Mouse (Mus musculus) liver, embryonic 11.5 days (tissue): ENCODE results near the gene Ncapd2. TPM values are rescaled to one million over a fixed set of nuclear protein-coding genes. Genes with fewer than 3 reads are reported as not detected.

Experiments
- ATAC-seq: fragments of 200-750 bp; cut with Nextera tagmentation; replicated peaks from 2 replicates; pipeline ENCODE4 v1.8.0; 2017; ENCODE audit warnings: moderate number of reproducible peaks, mild to moderate bottlenecking, moderate TSS enrichment, moderate library complexity; ENCODE audit not compliant: low FRiP score
- DNase-seq: peaks from one replicate; pipeline ENCODE4 v3.0.0-alpha.2; 2017; ENCODE audit warnings: low spot score
- H3K27ac ChIP-seq: fragments of 300-500 bp; sonication (generic); 2 replicates; pipeline ENCODE4 v1.5.1; 2014; ENCODE audit warnings: mild to moderate bottlenecking, low read depth, low read length, control low read depth
- H3K27me3 ChIP-seq: fragments of 300-500 bp; sonication (generic); replicated peaks from 2 replicates; pipeline ENCODE4 v1.6.1; 2014; ENCODE audit warnings: low read length, mixed read lengths; ENCODE audit not compliant: control insufficient read depth, insufficient read depth
- H3K36me3 ChIP-seq: fragments of 300-500 bp; sonication (generic); 2 replicates; pipeline ENCODE4 v1.6.1; 2014; ENCODE audit warnings: mild to moderate bottlenecking, low read length, moderate library complexity, mixed read lengths; ENCODE audit not compliant: control insufficient read depth, insufficient read depth
- H3K4me1 ChIP-seq: fragments of 300-500 bp; sonication (generic); replicated peaks from 2 replicates; pipeline ENCODE4 v1.6.1; 2014; ENCODE audit warnings: low read length, mixed read lengths; ENCODE audit not compliant: control insufficient read depth, insufficient read depth
- H3K4me2 ChIP-seq: fragments of 300-500 bp; sonication (generic); 2 replicates; pipeline ENCODE4 v1.6.1; 2014; ENCODE audit warnings: mild to moderate bottlenecking, control low read depth, moderate library complexity
- H3K4me3 ChIP-seq: fragments of 300-500 bp; sonication (generic); 2 replicates; pipeline ENCODE4 v1.5.1; 2014; ENCODE audit warnings: low read depth, low read length, control low read depth
- H3K9ac ChIP-seq: fragments of 300-500 bp; sonication (generic); 2 replicates; pipeline ENCODE4 v1.6.1; 2014; ENCODE audit warnings: low read depth, low read length, control low read depth
- H3K9me3 ChIP-seq: fragments of 300-500 bp; sonication (generic); 2 replicates; pipeline ENCODE4 v1.6.1; 2016; ENCODE audit warnings: low read length, inconsistent platforms, mixed read lengths; ENCODE audit not compliant: control insufficient read depth
- WGBS: fragments of 180-500 bp; shearing (Covaris S2); extraction: QIAGEN DNeasy Blood & Tissue Kit; methylation state at CpG from one replicate; pipeline ENCODE4 v1.1.7; 2014; 5-methylcytosine and 5-hydroxymethylcytosine counted together
- polyA plus RNA-seq: library from polyadenylated mRNA; unstranded; fragments of >200 nt; fragmentation: Nextera tagmentation; extraction: Ambion mirVana; gene quantifications from 2 replicates; pipeline ENCODE4 v1.2.1, GENCODE M21; 2014

Gene Ncapd2
- polyA plus RNA-seq, 1 experiment from 2014 or later, result 158 TPM

DNA sequence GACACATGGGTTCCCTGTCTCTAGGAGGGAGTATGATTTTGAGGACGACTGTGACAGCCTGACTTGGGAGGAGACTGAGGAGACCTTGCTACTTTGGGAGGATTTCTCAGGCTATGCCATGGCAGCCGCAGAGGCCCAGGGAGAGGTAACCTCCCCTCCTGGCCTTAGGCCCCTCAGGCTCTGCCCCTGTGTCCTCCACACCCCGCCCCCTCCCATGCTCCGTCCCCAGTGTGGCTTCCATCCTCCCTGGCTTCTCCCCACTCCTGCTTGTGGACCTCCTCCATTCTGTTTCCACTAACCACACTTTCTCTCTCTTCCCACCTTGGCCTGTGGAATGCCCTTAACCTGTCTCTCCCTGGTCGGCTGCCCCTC, 38.5 kb downstream of the Ncapd2 start:
- H3K27ac ChIP-seq, result peak overlapping the region; percentile 11

DNA sequence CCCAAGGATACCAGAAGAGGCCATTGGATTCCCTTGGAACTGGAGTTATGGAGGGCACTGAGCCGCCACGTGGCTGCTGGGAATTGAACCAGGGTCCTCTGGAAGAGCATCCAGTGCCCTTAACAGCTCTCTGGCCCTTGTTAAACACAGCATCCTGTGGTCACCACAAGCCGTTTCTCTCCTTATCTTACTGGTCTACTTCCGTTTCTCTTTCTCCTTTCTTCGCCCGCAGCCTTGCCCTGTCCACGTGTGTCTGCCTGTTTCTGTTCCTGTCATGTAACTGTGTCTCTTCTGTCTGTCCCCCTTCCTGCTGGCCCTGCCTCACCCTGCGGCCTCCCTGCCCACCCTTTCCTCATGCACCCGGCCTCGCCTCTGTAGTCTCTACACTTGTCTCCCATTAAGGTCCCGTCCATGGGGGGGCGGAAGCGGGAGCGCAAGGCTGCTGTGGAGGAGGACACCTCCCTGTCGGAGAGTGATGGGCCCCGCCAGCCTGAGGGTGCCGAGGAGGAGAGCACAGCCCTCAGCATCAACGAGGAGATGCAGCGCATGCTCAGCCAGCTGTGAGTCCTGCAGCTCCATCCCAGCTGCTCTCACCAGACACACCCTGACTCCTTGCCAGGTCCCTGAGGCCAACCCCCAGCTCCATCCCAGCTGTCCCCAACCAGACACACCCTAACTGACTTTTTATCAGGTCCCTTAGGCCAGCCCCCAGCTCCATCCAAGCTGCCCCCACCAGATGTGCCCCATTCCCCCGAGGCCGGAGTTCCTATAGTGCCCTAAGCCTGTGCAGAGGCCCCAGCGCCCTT, 39.1 kb downstream of the Ncapd2 start:
- peak; percentile 48 for ATAC-seq
- Histone ChIP-seq H3K9ac (peak overlapping the region; percentile 15; the same call in 1 of the 2 replicates), H3K27ac (peak overlapping the region; percentile 20; the same call in 1 of the 2 replicates)

More for the DNA sequence above, 38.5 kb downstream of the Ncapd2 start:
- no peak overlapping the region for H3K4me2 ChIP-seq
- no peaks in the 10 kb centered on the region for H3K9me3 ChIP-seq
- ATAC-seq, result no peak; the same call in 1 of the 2 replicates
- H3K4me1 ChIP-seq, result peaks cover 35% of the 10 kb centered on the region
- H3K9ac ChIP-seq, result peak overlapping the region; percentile 51; the same call in 1 of the 2 replicates
- 56% methylated on average over 5 of the region's 5 CpGs for WGBS
- H3K36me3 ChIP-seq, result peaks cover 13% of the 10 kb centered on the region
- H3K4me3 ChIP-seq, result no peak overlapping the region
- no peaks in the 10 kb centered on the region for H3K27me3 ChIP-seq
- no peak for DNase-seq

DNA sequence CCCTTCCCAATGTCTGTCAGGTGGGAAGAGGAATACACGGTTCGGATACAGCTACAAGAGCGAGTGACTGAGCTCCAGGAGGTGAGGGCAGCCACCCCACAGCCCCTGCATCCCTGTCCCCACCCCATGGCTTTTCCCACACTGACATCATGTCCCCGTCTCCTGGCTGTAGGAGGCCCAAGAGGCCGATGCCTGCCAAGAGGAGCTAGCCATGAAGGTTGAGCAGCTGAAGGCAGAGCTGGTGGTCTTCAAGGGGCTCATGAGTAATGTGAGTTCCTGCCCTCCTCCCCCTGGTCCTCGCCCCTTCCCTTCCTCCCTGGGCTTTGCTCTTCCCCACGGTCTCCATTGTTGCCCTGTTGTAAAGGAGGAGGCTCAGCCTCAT, 41.9 kb downstream of the Ncapd2 start:
- 87% methylated on average over 7 of the region's 7 CpGs for WGBS
- peaks cover 8% of the 10 kb centered on the region for H3K36me3 ChIP-seq
- H3K27ac ChIP-seq, result no peak overlapping the region
- H3K9ac ChIP-seq, result no peak overlapping the region
- peaks cover 52% of the 10 kb centered on the region for H3K4me1 ChIP-seq
- no peak for ATAC-seq
- no peak for DNase-seq
- H3K27me3 ChIP-seq, result no peaks in the 10 kb centered on the region
- no peak overlapping the region for H3K4me3 ChIP-seq
- H3K4me2 ChIP-seq, result no peak overlapping the region
- no peaks in the 10 kb centered on the region for H3K9me3 ChIP-seq

More for the DNA sequence above, 39.1 kb downstream of the Ncapd2 start:
- Histone ChIP-seq H3K27me3 (no peaks in the 10 kb centered on the region), H3K4me1 (peaks cover 40% of the 10 kb centered on the region), H3K4me3 (no peak overlapping the region), H3K36me3 (peaks cover 11% of the 10 kb centered on the region), H3K9me3 (no peaks in the 10 kb centered on the region), H3K4me2 (peak overlapping the region; percentile 32)
- DNase-seq, result no peak
- WGBS, result 44% methylated on average over 22 of the region's 22 CpGs

- peaks cover 12% of the 10 kb centered on the region for H3K36me3 ChIP-seq
- no peak for ATAC-seq
Observed at GRCm38 (mm10) chr6:125148926-125149568, 42.5 kb downstream of the Ncapd2 start.

DNA sequence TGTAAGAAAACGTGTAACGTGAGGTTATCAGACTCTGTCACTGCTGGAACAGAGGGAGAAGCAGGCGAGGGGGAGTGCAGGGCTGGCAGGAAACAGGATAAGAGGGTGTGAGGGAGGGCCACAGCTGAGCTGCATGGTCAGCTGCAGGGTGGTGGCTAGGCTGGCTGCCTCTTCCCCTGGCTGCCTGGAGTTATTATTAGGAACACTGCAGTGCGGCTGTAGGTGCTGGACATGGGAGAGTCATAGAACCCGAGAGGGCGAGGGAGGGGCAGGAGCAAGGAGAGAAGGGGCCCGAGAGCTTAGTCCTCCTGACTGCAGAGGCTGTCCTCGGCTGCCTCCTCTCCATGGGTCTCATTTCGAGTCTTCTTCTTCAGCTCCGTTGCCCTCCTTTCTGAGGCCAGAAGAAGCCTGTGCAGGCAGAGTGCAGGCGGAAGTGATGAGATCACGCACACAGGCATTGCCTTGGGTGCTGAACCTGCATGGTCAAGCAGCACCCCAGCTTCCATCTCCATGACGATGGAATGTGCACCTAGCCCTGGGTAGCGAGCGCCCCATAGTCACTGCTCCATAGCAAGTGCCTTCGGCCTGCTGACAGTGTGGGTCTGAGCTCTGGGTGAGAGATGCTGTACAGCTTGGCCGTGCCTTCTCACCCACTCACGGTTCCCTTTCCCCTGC, 43.1 kb downstream of the Ncapd2 start:
- H3K36me3 ChIP-seq, result peaks cover 17% of the 10 kb centered on the region
- H3K4me1 ChIP-seq, result peaks cover 57% of the 10 kb centered on the region
- H3K27me3 ChIP-seq, result no peaks in the 10 kb centered on the region
- no peak for DNase-seq
- no peaks in the 10 kb centered on the region for H3K9me3 ChIP-seq
- no peak overlapping the region for H3K4me3 ChIP-seq
- ATAC-seq, result no peak
- peak overlapping the region; percentile 65 for H3K27ac ChIP-seq
- WGBS, result 45% methylated on average over 18 of the region's 18 CpGs
- 0 out of 2 replicates have a peak overlapping the region, but pooled peaks have one; percentile 12 for H3K9ac ChIP-seq
- H3K4me2 ChIP-seq, result peak overlapping the region; percentile 45

More at GRCm38 (mm10) chr6:125148926-125149568, 42.5 kb downstream of the Ncapd2 start:
- DNase-seq, result no peak
- peak overlapping the region; percentile 65 for H3K27ac ChIP-seq
- peak overlapping the region; percentile 45 for H3K4me2 ChIP-seq
- H3K27me3 ChIP-seq, result no peaks in the 10 kb centered on the region
- WGBS, result 67% methylated on average over 16 of the region's 16 CpGs
- H3K4me1 ChIP-seq, result peaks cover 56% of the 10 kb centered on the region
- H3K4me3 ChIP-seq, result peak overlapping the region; percentile 11; the same call in 1 of the 2 replicates
- 0 out of 2 replicates have a peak overlapping the region, but pooled peaks have one; percentile 12 for H3K9ac ChIP-seq
- H3K9me3 ChIP-seq, result no peaks in the 10 kb centered on the region

GRCm38 (mm10) chr6:125147329-125147728, 44.2 kb downstream of the Ncapd2 start:
- H3K4me2 ChIP-seq, result peak overlapping the region; percentile 98
- WGBS, result 69% methylated on average over 10 of the region's 10 CpGs

GRCm38 (mm10) chr6:125146797-125147196, 44.7 kb downstream of the Ncapd2 start:
- Histone ChIP-seq H3K4me3 (peak overlapping the region; percentile 78), H3K36me3 (peaks cover 19% of the 10 kb centered on the region), H3K27me3 (no peaks in the 10 kb centered on the region), H3K4me2 (peak overlapping the region; percentile 98), H3K4me1 (peaks cover 43% of the 10 kb centered on the region), H3K9ac (0 out of 2 replicates have a peak overlapping the region, but pooled peaks have one; percentile 28), H3K9me3 (no peaks in the 10 kb centered on the region), H3K27ac (peak overlapping the region; percentile 2; the same call in 1 of the 2 replicates)
- no peak for ATAC-seq
- DNase-seq, result no peak
- WGBS, result 62% methylated on average over 4 of the region's 4 CpGs

More at GRCm38 (mm10) chr6:125147329-125147728, 44.2 kb downstream of the Ncapd2 start:
- H3K27ac ChIP-seq, result peak overlapping the region; percentile 2; the same call in 1 of the 2 replicates
- peaks cover 48% of the 10 kb centered on the region for H3K4me1 ChIP-seq
- no peaks in the 10 kb centered on the region for H3K9me3 ChIP-seq
- peaks cover 16% of the 10 kb centered on the region for H3K36me3 ChIP-seq
- no peak overlapping the region for H3K9ac ChIP-seq
- DNase-seq (no peak), ATAC-seq (no peak)
- H3K4me3 ChIP-seq, result peak overlapping the region; percentile 78; the same call in 1 of the 2 replicates
- no peaks in the 10 kb centered on the region for H3K27me3 ChIP-seq

DNA sequence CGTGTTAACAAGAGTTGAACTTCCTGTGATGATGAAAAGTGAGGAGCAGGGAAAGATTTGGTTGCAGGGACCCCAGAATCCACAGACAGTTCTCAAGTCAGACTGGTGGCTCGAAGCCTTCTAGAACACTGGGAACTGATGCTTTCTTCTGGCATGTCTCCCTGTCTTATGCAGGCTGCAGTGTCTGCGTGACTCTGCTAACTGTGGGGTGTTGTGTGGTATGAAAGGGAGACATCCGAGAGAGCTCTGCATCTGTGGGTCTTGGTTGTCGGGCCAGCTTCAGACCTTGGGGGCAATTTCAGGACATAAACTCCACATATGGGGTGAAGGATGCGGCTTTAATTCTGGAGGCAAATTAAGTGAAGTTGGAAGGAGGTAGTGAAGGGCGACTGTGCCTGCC, 45.4 kb downstream of the Ncapd2 start:
- WGBS, result 65% methylated on average over 7 of the region's 7 CpGs
- H3K4me1 ChIP-seq, result peaks cover 43% of the 10 kb centered on the region
- DNase-seq (no peak), ATAC-seq (no peak)
- H3K4me2 ChIP-seq, result peak overlapping the region; percentile 98
- H3K9me3 ChIP-seq, result no peaks in the 10 kb centered on the region
- H3K4me3 ChIP-seq, result peak overlapping the region; percentile 78
- H3K27me3 ChIP-seq, result no peaks in the 10 kb centered on the region
- no peak overlapping the region; the same call in 1 of the 2 replicates for H3K27ac ChIP-seq
- peaks cover 25% of the 10 kb centered on the region for H3K36me3 ChIP-seq
- H3K9ac ChIP-seq, result peak overlapping the region; percentile 78
